Mouse (Mus musculus) gastrocnemius, adult 18-20 months (tissue): Measurements from ENCODE around the gene A730071L15Rik. TPM values are rescaled to one million over a fixed set of nuclear protein-coding genes. Genes with fewer than 3 reads are reported as not detected.

Source experiments
- DNase-seq: peaks from one replicate; pipeline ENCODE4 v3.0.0; 2021; ENCODE audit warnings: low spot score
- total RNA-seq, 2 experiments: library from RNA; stranded (reverse); gene quantifications; 2 replicates each; pipeline ENCODE4 v1.2.3; 2021

Gene A730071L15Rik
- total RNA-seq, 2 experiments from 2014 or later = 0.14 TPM; not detected in 1

DNA sequence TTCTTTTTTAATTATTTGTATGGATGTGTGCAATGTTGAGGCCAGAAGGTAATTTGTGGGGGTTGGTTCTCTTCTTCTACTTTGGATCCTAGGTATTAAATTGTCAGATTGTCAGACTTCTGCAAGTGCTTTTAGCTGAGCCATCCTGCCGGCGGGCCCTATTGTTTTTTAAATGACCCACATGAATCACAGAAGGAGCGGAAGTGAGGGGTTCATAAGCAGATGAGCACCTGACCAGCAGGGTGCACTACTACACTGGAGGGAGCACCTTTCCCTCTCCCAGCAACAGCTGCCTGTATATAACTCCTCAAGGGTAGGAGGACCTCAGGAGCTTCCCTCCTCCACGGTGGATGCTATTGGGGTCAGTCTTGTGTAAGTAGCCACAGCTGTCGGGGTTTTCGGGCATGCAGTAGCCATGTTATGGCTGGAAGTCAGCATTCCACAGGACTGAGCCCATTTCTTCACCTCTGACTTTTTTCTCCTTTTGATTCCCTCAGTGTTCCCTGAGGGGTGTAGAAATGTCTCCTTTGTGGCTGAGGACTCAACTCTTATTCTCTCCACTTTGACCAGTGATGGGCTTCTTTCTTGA is 18.9 kb upstream of the A730071L15Rik start:
- DNase-seq = no peak

DNA sequence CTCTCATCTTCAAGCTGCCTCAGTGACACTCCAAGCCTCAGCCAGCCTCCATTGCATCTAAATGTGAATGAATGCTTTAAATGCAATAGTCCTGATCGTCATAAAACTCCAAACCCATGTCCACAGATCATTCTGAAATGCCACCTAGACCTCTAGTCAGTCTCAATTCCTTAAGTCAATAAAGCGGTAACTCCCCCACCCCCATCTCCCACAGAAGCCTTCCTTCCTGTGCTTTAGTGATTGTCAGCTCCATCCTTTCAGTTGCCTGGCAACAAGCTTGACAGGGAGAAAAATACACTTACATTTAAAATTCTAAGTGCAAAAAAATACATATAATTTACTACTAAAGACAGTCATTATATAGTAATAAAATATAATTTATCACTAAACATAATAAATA is 16.6 kb upstream of the A730071L15Rik start:
- no peak for DNase-seq

DNA sequence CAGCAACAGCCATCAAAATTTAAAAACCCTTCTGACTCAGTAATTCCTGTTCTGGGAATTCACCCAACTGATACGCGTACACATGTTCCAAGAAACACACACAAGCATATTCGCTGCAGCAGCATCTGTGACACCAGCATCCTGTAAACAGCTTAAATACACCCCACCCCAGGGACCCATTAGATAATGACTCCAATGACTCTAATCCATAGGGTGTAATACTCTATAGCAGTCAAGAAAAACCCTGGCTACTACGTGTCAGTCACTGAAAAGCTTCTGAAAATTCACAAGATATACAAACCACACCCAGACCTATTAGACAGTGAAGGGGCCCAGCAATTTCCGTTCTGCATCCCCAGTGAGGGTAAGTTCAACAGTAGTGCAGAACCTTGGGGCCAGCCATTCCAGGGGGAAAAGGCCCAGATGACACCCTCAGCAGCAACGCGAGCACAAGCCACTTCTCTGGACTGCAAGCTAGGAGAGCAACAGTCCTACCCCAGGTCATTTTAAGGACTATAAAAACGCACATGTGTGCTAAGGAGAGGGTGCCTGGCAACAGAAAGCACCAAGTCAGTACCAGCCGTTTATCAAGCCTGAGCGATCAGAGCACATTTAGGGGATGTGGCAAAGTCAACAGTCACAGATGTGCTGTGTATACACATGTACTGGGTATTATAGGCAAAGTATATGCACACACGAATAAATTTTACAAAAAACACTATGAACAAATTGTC is 15.5 kb upstream of the A730071L15Rik start:
- DNase-seq = no peak

DNA sequence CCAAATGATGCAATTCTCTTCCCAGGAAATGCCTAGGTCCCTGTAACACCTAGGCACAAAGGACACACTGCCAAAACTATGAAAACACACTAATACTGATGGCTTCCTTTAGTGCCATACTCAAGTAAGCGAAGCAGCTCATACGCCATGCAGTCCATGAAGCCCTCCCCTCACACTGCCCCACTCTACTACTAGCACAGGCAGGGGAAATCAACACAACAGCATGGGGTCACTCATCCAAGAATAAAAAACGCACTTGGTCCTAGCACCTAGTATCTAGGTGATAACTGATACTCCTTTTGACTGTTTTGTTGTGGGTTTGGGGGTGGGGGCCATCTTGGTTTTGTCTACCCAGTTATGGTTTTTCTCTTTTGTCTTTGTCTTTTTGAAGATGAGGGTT is 12.4 kb upstream of the A730071L15Rik start:
- DNase-seq = no peak

DNA sequence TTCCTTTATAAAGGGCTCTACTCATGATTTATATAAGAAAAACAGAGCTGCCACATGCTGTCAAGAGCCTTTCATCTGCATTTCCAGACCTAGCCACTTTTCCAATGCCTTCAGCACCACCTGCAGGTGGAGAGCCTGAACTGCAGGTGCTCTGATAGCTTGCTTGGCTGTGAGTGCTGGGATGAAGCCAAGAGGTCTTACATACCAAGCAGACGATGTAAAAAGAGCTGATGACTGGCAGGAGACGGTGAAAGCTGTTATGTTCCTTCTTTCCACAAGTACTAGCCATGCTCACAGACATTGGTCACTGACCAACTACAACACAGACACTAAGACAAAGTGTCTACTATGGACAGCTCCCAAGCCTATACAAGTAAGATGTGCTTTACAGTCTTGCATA is 12.0 kb upstream of the A730071L15Rik start:
- peak; percentile 96 for DNase-seq

DNA sequence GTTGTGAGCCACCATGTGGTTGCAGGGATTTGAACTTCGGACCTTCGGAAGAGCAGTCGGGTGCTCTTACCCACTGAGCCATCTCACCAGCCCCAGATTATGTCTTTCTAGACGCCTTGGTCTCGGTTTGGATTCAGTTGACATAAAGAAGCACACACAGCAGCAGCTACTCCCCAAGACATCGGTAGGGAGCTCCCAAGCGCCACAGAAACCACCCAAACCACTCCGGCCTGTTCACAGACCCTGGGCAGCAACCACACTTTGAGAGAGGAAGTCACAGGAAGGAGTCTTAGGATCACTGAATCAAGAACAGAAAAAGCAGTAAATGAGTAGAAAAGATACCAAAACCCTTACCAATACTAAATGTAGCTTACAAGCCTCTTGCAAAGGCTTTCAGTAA is 3.0 kb upstream of the A730071L15Rik start:
- no peak for DNase-seq

DNA sequence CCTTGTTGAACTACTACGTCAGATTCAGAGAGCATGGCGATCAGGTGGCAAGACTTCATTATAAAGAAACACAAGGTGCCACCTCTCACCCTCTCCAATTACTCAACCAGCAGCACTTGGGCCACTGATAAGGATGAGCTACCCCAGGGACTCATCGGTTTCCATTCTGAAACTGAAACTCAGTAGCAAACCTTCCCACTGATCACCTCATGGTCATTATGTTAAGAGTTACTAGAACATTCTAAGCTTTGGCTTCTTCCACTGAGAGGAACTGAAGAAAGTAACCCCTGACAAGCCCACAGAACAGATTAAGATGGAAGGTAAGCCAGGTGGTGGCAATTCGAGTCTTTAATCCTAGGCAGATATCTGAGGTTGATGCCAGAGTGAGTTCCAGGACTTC is 1.4 kb upstream of the A730071L15Rik start:
- DNase-seq = no peak

DNA sequence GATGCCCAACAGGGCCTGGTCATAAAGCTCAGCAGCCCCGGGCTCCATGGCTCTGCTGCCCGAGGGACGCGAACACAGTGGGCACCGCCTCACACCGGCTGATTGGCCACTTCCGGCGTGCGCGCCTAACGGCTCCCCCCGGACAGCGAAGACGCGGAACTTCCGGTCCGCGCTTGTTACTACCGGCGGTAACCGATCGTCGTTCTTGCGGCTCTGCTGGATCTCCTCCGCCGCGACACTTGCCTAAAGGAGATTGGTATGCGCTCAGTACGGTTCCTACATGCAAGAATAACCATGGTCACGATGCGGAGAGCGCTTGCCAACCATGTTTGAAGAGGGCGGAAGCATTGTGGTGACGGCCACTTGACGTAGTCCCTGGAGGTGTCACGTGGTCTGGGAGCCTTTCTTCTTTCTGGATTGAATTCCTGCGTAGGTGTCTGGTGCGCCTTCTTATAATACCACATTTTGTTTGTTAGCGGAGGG is 299 bp downstream of the A730071L15Rik start, which contains the start of gene Nudcd3:
TSS of gene Nudcd3 (minus strand) at position 329 of the 483 bp plus-strand sequence.
- DNase-seq = peak; percentile 90

DNA sequence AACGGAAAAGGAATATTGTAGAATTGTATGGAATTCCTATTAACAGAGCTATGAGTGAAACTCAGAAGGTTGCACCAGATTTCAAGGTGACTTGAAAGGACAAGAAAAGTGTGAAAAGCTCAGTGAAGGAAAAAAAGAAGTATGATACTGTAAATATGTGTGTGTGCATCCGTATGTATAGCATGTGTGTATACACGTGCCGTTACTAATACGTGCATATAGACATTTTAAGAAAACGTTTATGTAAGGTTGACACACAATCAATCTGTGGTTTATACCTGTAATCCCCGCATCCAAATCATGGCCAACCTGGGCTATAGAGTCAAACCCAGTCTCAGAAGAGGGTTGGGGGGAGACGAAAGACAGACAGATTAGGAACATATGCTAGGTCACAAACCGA is 741 bp downstream of the A730071L15Rik start:
- no peak for DNase-seq

DNA sequence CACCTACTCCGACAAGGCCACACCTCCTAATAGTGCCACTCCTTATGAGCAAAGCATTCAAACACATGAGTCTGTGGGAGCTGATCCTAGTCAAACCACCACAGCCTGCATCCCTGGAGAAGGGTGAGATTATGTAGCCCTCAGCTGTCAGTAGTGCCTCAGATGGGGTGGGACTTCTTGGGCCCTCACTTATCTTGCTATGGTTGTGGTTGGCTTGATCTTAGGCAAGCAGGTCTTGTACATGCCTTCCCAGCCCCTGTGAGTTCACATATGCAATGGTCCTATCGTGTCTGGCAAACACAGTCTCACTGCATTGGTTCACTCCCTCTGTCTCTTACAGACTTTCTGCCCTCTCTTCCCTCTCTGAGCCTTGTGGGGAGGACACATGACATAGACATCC is 7.3 kb downstream of the A730071L15Rik start:
- no peak for DNase-seq

- no peak for DNase-seq
These were observed 8.3 kb downstream of the A730071L15Rik start for GRCm38 (mm10) chr11:6208158-6208557.

GRCm38 (mm10) chr11:6216834-6217233 is 17.0 kb downstream of the A730071L15Rik start:
- no peak for DNase-seq

DNA sequence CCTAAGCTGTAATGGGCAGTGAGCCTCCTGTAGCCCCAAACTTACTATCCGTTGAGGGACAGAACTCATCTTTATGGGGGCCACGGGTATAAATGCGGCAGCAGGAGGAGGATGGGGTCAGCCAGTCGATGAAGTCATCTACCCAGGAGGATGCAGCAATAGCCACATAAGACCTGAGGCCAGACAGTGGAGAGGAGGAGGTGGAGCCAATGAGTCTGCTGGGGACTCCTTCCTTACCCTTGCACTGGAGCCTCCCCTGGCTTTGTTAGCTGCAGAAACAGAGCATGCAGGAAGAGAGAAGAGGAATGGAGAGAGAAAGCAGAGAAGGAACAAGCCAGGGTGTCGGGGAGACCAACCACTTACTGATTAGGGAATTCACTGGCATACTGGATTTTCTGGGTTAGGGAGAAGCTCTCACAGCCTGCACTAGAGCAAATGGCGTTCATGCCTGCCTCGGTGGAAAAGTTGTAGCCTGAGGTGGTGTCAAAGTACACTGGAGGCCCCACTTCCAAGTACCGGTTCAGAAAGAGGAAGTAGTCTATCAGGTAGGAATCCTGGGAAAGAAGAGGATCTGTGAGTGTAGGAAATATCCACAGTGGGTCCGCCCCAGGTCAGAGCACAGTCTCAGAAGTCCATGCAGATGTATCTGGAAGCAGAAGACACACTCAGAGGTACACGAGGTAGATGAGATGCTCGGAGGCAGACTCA is 18.5 kb downstream of the A730071L15Rik start:
- DNase-seq = no peak

GRCm38 (mm10) chr11:6219967-6220366 is 20.1 kb downstream of the A730071L15Rik start:
- no peak for DNase-seq

DNA sequence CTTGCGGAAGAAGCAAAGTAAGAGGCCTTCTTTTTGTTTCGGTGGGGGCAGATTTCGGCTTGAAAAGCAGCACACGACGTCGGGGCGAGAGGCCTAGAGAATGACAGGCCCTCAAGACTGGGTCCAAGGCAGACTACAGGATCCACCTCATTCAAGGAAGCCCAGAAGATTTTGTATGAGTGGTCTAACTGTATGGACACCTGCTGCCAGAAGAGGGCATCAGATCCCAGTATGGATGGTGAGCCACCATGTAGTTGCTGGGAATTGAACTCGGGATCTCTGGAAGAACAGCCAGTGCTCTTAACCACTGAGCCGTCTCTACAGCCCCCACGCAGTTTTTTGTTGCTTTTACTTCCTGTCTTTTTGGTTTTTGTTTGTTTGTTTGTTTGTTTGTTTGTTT is 22.4 kb downstream of the A730071L15Rik start:
- no peak for DNase-seq

- DNase-seq = no peak
These were observed 24.9 kb downstream of the A730071L15Rik start for GRCm38 (mm10) chr11:6224541-6225229.

GRCm38 (mm10) chr11:6230012-6230411 is 30.2 kb downstream of the A730071L15Rik start, which contains the start of gene Npc1l1:
Npc1l1 (minus strand) TSS chr11:6230143.
- no peak for DNase-seq

DNA sequence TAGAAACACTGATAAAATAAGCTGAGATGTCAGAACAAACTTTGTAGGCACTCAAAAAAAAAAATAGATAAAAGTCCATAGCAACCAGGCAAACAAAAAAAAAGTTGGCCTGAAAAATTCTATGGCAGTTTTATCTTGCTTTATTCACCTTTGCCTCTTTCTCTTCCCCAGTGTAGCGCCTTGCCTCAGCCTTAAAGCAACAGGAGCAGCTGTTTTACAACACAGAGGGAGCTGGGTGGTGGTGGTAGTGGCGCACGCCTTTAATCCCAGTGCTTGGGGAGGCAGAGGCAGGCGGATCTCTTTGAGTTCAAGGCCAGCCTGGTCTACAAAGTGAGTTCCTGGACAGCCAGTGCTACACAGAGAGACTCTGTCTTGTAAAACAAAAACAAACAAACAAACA is 33.2 kb downstream of the A730071L15Rik start:
- no peak for DNase-seq

DNA sequence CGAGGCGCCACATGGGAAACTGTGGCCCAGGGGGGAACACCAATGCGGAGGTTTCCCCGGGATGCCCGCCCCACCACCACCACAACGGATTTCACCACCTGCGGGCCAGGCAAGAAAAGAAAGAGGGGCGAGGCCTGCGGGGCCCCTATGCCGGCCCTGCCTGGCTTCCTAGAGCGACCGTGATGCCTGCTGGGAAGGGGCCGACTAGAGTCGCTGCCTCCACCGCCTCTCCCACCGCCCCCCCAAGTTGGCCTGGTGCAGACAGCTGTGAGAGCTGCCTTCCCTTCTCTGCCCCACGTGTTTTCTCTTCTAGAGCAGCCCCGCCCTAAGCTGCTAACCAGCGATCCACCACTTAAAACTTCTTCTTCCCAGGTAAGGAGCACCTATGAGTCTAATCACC is 44.9 kb downstream of the A730071L15Rik start:
- no peak for DNase-seq
